Mouse (Mus musculus): ENCODE measurements around the gene E2f1. TPM values are rescaled to one million over a fixed set of nuclear protein-coding genes. Genes with fewer than 3 reads are reported as not detected.

The E2f1 gene
- total and polyA plus RNA-seq, 3 experiments, result 5.1 to 19.6 (median 5.3) TPM

- Histone ChIP-seq H3K27ac (ENCODE audit: insufficient read depth, low read depth) (no peak overlapping the region), H3K36me3 (replicated peaks in 1 of 2; ENCODE audit: control insufficient read depth in 1 of 2, insufficient read depth in 1 of 2, low read length in 1 of 2) (no peaks in the 10 kb centered on the region), H3K9me3 (replicated peaks; ENCODE audit: low read length) (no peaks in the 10 kb centered on the region), H3K4me2 (ENCODE audit: insufficient read depth, low read depth, poor library complexity, severe bottlenecking) (no peak overlapping the region), H3K4me3 (replicated peaks in 1 of 3; ENCODE audit: low read depth in 2 of 3, low read length in 2 of 3, poor library complexity in 1 of 3) (no peak overlapping the region), H3K4me1 (ENCODE audit: control insufficient read depth in 1 of 2, insufficient read depth in 2 of 2) (peaks cover 0 to 9% of the 10 kb centered on the region in 2 experiments; a peak in 3 of 4 replicates), H3K79me2 (replicated peaks; ENCODE audit: control insufficient read depth, extremely low read depth, insufficient read depth, poor library complexity, severe bottlenecking) (no peaks in the 10 kb centered on the region), H3K9ac (ENCODE audit: insufficient read depth, low read depth) (no peak overlapping the region), H3K27me3 (replicated peaks) (no peaks in the 10 kb centered on the region)
- in situ Hi-C loops (cut with MboI; ENCODE audit: low pct_ligation_motif_present, low pct_unique_long_range_greater_than_20kb, low sequenced_read_pairs), result no loop called here
- dilution Hi-C loops (cut with MboI; ENCODE audit: extremely low pct_ligation_motif_present, extremely low pct_unique_long_range_greater_than_20kb, low sequenced_read_pairs), result no loop called here
- TF ChIP-seq GABPA (IDR thresholded peaks at IDR 0.05; ENCODE audit: insufficient replicate concordance, low read depth, low read length) (no peak), NELFE (IDR thresholded peaks at IDR 0.05; ENCODE audit: low read depth, low read length) (no peak), USF2 (conservative IDR thresholded peaks at IDR 0.05; ENCODE audit: low read depth, low read length) (no peak), ZC3H11A (IDR thresholded peaks at IDR 0.05; ENCODE audit: low read depth, low read length) (no peak), HCFC1 (IDR thresholded peaks at IDR 0.05; ENCODE audit: low read depth, low read length) (no peak), SIN3A (IDR thresholded peaks at IDR 0.05; ENCODE audit: low read length) (no peak), EP300 (IDR thresholded peaks at IDR 0.05; ENCODE audit: low read length) (no peak), ZKSCAN1 (IDR thresholded peaks at IDR 0.05; ENCODE audit: borderline replicate concordance, low read depth, low read length) (no peak), MXI1 (IDR thresholded peaks at IDR 0.05; ENCODE audit: low read depth, low read length) (no peak), BHLHE40 (IDR thresholded peaks at IDR 0.05; ENCODE audit: low read depth, low read length) (no peak), RAD21 (IDR thresholded peaks at IDR 0.05; ENCODE audit: low read depth, low read length) (no peak)
- no peak for DNase-seq (ENCODE audit: extremely low read depth)
These were observed 45.3 kb upstream of the E2f1 start for GRCm38 (mm10) chr2:154614841-154615576.

GRCm38 (mm10) chr2:154613118-154614115 is 43.7 kb upstream of the E2f1 start, which contains the start of the genes Zfp341 and 4930519P11Rik:
Zfp341 (plus strand) TSS chr2:154613297.
4930519P11Rik (minus strand) TSS chr2:154613437.
- in situ Hi-C loops (cut with MboI; ENCODE audit: low pct_ligation_motif_present, low pct_unique_long_range_greater_than_20kb, low sequenced_read_pairs) (no loop called here), dilution Hi-C loops (cut with MboI; ENCODE audit: extremely low pct_ligation_motif_present, extremely low pct_unique_long_range_greater_than_20kb, low sequenced_read_pairs) (no loop called here)
- H3K9me3 ChIP-seq (replicated peaks; ENCODE audit: low read length), result no peaks in the 10 kb centered on the region
- H3K4me1 ChIP-seq (ENCODE audit: control insufficient read depth in 1 of 2, insufficient read depth in 2 of 2), result peaks cover 4 to 9% of the 10 kb centered on the region in 2 experiments
- peak within 1 kb of the TSS; percentile 95 for H3K9ac ChIP-seq (ENCODE audit: insufficient read depth, low read depth)
- H3K4me3 ChIP-seq (replicated peaks in 1 of 3; ENCODE audit: low read depth in 2 of 3, low read length in 2 of 3, poor library complexity in 1 of 3), result peak within 1 kb of the TSS; percentile 69 to 87 (median 74)
- H3K27me3 ChIP-seq (replicated peaks), result peaks cover 6% of the 10 kb centered on the region
- no peaks in the 10 kb centered on the region for H3K36me3 ChIP-seq (replicated peaks in 1 of 2; ENCODE audit: control insufficient read depth in 1 of 2, insufficient read depth in 1 of 2, low read length in 1 of 2)
- DNase-seq (ENCODE audit: extremely low read depth), result peak; percentile 87
- no peaks in the 10 kb centered on the region for H3K79me2 ChIP-seq (replicated peaks; ENCODE audit: control insufficient read depth, extremely low read depth, insufficient read depth, poor library complexity, severe bottlenecking)
- H3K27ac ChIP-seq (ENCODE audit: insufficient read depth, low read depth), result peak within 1 kb of the TSS; percentile 84
- peak within 1 kb of the TSS; percentile 97 for H3K4me2 ChIP-seq (ENCODE audit: insufficient read depth, low read depth, poor library complexity, severe bottlenecking)
- TF ChIP-seq HCFC1 (IDR thresholded peaks at IDR 0.05; ENCODE audit: low read depth, low read length), result peak; percentile 77
- peak; percentile 71; the same call in 1 of the 2 replicates for TF ChIP-seq MAX (IDR thresholded peaks at IDR 0.05; ENCODE audit: low read length)
- peak; percentile 73 for TF ChIP-seq ZKSCAN1 (IDR thresholded peaks at IDR 0.05; ENCODE audit: borderline replicate concordance, low read depth, low read length)
- TF ChIP-seq MAZ (IDR thresholded peaks at IDR 0.05; ENCODE audit: low read depth, low read length), result no peak
- peak; percentile 64 for TF ChIP-seq TCF12 (IDR thresholded peaks at IDR 0.05; ENCODE audit: low read depth, low read length)
- peak; percentile 87 for TF ChIP-seq NELFE (IDR thresholded peaks at IDR 0.05; ENCODE audit: low read depth, low read length)
- peak; percentile 63; the same call in 1 of the 2 replicates for TF ChIP-seq KAT2A (IDR thresholded peaks at IDR 0.05; ENCODE audit: insufficient replicate concordance, low read length)
- TF ChIP-seq ELF1 (IDR thresholded peaks at IDR 0.05; ENCODE audit: low read depth, low read length), result peak; percentile 79
- TF ChIP-seq CTCF (conservative IDR thresholded peaks at IDR 0.05 in 1 of 2, IDR thresholded peaks at IDR 0.05 in 1 of 2; ENCODE audit: low read depth in 2 of 2, low read length in 2 of 2), result peak in 1 of 2 experiments; percentile 90; a peak in 2 of 4 replicates
- peak; percentile 71 for TF ChIP-seq MEF2A (IDR thresholded peaks at IDR 0.05; ENCODE audit: borderline replicate concordance, low read depth, low read length)
- no peak for TF ChIP-seq USF1 (IDR thresholded peaks at IDR 0.05; ENCODE audit: low read depth, low read length)
- no peak for TF ChIP-seq USF2 (conservative IDR thresholded peaks at IDR 0.05; ENCODE audit: low read depth, low read length)
- TF ChIP-seq NRF1 (IDR thresholded peaks at IDR 0.05; ENCODE audit: low read depth, low read length), result peak; percentile 66
- TF ChIP-seq POLR2AphosphoS2 (IDR thresholded peaks at IDR 0.05; ENCODE audit: low read depth, low read length), result no peak
- peak; percentile 39; the same call in 1 of the 2 replicates for TF ChIP-seq TBP (conservative IDR thresholded peaks at IDR 0.05; ENCODE audit: low read depth, low read length)
- TF ChIP-seq ZC3H11A (IDR thresholded peaks at IDR 0.05; ENCODE audit: low read depth, low read length), result no peak
- TF ChIP-seq ZMIZ1 (IDR thresholded peaks at IDR 0.05; ENCODE audit: low read depth, low read length), result peak; percentile 31
- no peak for TF ChIP-seq JUN (IDR thresholded peaks at IDR 0.05; ENCODE audit: insufficient read depth, low read depth, low read length)
- no peak; the same call in 1 of the 2 replicates for TF ChIP-seq BHLHE40 (IDR thresholded peaks at IDR 0.05; ENCODE audit: low read depth, low read length)
- 0 out of 2 replicates have a peak, but pooled peaks have one; percentile 22 for TF ChIP-seq IRF4 (IDR thresholded peaks at IDR 0.05; ENCODE audit: low read depth, low read length)
- TF ChIP-seq PAX5 (IDR thresholded peaks at IDR 0.05; ENCODE audit: low read length), result no peak
- peak; percentile 93 for TF ChIP-seq MYC (IDR thresholded peaks at IDR 0.05; ENCODE audit: low read depth, low read length)

All from CH12.LX (cell line).